Mouse (Mus musculus) CH12F3 (cell line): Measurements from ENCODE around the gene Napsa.

Source experiments
- in situ Hi-C: fragments of 300-500 bp; cut with MboI; formaldehyde crosslinking; loops from 2 replicates; pipeline ENCODE4 v1.14.3; 2020; ENCODE audit warnings: low sequenced_read_pairs

The Napsa gene

DNA sequence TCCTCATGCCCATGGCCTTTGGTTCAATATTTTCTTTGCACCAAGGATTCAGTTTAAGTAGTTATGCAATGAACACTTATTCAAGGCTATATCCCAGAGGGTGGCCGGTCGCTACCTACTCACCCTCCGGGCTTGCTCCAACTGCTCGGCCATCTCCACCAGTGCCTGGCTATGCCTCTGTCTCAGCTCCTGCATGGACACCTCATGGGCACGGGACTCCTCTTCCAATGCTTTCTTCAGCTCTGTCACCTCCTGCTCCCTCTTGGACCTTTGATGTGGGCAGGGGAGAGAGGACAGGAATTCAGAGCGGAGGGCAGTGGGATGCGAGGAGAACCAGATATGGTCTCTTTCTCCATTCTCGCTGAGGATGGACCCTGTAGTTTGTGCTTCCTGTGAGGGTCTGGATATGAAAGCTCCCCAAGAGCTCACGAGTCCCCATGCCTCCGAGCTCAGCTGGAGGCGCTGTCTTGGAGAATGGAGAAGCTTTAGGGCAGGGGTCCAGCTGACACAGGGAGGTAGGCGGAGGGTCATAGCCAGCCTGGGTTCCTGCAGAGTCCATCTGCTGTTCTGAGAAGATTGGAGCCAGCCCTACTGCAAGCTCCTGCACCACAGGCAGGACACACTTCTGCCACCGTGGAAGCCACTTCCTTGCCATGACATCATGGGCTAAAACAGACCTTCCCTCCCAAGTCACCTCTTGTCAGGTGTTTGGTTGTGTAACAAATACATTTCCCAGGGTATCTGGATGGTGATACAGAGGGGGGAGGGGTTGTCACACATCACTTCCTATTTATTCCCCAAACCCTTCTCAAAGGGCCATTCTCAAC, 53.3 kb downstream of the Napsa start:
- in situ Hi-C loops, result loop anchor here (25.0 kb wide), 1 partner anchor 113 kb away; the partner anchor contains the start of gene Mybpc2

DNA sequence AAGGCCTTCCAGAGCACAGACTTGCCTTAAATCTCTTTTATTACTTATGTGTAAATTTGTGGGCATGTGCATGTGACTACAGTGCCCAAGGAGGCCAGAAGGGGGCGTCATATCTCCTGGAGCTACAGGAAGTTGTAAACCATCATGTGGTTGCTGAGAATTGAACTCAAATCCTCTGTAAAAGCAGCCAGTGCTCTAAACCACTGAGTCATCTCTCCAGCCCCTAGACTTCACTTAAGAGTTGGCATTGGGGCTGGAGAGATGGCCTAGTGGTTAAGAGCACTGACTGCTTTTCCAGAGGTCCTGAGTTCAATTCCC, 53.8 kb downstream of the Napsa start:
- in situ Hi-C loops, result loop anchor here (25.0 kb wide), 1 partner anchor 114 kb away; the partner anchor contains the start of gene Mybpc2

DNA sequence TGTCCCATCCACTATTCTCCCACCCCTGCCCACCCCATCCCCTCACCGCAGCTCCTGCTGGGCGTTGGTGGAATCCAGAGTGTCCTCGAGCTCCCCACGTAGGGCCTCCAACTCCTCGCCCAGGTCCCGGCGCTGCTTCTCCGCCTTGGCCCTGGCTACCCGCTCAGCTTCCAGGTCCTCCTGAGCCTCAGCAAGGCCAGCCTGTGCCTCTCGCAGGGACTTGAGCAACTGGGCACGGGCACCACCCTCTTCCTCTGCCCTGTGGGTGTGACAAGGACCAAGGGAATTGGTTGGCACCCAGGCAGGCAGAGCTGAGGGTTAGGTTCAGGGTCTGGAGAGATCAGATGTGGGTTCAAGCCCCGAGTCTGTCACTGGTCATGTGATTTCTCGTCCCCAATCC, 54.8 kb downstream of the Napsa start:
- in situ Hi-C loops, result loop anchor here (25.0 kb wide), 1 partner anchor 115 kb away; the partner anchor contains the start of gene Mybpc2

DNA sequence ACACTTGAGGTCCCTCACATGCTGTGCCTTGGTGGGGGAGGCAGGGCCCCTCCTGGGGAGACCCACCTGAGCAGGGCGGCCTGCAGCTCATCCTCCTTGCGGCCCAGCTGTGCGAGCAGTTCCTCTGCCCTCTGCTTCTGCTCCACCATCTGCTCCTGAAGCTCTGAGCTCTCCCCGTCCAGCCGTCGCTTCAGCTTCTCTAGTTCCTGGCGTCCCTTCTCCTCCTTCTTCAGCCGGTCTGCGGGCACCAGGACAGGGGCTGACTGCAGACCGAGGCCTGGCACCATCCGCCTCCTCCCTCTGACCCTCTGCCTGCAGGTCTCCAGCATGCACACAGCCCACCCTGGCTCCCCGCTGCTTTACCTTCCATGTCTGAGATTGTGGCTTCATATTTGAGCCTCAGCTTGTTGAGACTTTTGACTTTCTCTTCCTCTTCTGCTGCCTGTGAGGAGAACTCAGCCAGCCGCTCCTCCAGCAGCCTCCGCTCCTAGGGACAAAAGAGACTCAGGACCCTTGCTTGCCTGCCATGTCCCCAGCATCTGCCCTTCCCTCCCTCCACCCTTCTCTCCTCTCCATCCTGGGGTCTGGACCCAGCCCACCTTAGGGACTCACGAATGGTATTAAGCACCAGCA, 56.3 kb downstream of the Napsa start:
- in situ Hi-C loops, result loop anchor here (25.0 kb wide), 1 partner anchor 116 kb away; the partner anchor contains the start of gene Mybpc2

DNA sequence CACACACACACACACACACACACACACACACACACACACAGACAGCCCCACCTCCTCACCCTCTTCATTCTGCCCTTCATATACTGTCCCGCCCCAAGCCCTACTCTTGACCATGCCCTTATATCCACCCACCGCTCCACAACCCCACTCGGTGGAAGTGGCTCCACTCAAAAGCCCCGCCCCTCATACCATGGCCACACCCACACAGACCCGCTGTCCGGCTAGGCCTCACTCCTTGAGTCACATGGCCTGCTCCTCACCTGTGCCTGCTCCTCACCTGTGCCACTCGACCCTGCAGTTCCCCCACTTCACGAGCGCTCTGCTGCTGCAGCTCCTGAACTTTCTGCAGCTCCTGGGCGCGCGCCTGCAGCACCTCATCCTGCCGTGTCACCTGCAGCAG, 58.3 kb downstream of the Napsa start:
- in situ Hi-C loops, result loop anchor here (25.0 kb wide), 1 partner anchor 118 kb away; the partner anchor contains the start of gene Mybpc2

GRCm38 (mm10) chr7:44632676-44633075, 60.5 kb downstream of the Napsa start:
- in situ Hi-C loops, result loop anchor here (25.0 kb wide), 1 partner anchor 120 kb away; the partner anchor contains the start of gene Mybpc2

DNA sequence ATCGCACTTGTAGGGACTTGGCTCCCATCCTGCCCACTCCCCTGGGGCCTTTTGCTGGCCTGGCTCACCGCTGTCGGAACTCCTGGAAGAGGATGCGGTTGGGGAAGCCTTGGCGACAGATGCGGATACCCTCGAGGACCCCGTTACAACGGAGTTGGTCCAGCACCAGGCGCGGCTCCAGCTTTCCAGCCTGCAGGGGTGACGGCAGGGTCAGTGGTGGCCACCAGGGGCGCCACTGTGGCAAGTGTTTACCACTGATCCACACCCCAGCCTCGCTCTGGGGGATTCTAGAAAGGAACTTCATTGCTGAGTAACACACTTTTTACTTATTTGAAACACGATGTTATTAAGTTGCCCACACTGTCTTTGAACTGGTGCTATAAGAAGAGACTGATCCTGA, 61.2 kb downstream of the Napsa start:
- in situ Hi-C loops, result loop anchor here (25.0 kb wide), 1 partner anchor 121 kb away; the partner anchor contains the start of gene Mybpc2
